Mouse (Mus musculus): ENCODE measurements around the gene Il31. TPM values are rescaled to one million over a fixed set of nuclear protein-coding genes. Genes with fewer than 3 reads are reported as not detected.
"Not testable (repeated sequence)": the region's sequence is repeated elsewhere in the genome, so short reads cannot be mapped to it uniquely, and the experiment has no call there.

Gene Il31
- not detected for total RNA-seq (2022)

DNA sequence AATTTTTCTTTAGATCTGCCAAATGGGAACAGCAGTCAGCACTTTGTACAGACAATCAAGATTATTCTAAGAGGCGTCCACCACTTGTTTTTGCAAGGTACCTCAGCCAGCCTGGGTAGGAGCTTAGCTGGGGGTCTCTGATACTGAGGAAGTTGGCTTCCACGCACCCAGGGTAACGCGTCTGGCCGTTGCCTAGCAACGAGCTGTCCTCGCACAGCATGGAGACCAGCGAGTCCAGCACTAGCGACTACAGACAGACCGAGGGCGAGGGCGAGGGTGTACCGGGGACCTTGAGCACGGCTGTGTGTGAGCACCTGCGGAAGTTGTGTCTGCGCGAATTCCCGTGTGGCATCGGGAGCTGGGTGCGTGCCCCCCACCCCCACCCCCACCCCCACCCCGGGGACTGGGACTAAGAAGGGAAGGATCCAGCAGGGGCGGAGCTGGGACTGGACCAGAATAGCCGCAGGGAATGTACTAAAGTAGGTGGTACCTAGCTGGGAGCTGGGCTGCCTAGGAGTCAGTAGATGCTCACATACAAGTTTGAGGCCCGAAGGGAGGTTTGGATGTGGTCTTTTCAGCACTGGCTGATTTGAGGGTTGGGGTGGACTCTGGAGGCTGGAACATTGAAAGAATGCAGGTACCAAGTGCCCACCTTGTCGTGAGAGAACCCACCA is at the start of gene Il31, which contains the start of gene Lrrc43:
Gene Il31 (minus strand): TSS at position 378 of the 674 bp plus-strand sequence.
Gene Lrrc43 (plus strand): TSS at position 194 of the 674 bp plus-strand sequence.
- no peak for DNase-seq (ENCODE audit: low spot score)

DNA sequence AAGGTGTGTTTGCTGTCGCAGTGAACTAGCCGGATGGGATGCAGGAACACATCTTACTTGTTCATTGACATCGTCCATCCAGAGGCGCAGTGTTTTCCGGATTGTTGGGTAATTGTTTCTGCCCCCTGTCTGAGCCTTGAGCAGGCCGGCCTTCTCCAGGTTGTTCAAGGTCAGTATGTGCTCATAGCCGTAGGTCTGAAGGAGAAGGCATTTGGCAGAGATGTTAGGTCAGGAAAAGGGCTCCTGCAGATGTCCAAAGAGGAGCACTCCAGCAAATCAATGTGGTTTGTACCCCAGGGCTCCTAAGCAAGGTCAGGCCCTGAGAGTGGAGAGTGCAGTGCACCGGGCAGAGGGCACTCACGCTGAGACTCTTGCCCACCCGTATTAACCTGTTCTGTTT is 44.5 kb upstream of the Il31 start:
- no peak for DNase-seq (ENCODE audit: low spot score)

DNA sequence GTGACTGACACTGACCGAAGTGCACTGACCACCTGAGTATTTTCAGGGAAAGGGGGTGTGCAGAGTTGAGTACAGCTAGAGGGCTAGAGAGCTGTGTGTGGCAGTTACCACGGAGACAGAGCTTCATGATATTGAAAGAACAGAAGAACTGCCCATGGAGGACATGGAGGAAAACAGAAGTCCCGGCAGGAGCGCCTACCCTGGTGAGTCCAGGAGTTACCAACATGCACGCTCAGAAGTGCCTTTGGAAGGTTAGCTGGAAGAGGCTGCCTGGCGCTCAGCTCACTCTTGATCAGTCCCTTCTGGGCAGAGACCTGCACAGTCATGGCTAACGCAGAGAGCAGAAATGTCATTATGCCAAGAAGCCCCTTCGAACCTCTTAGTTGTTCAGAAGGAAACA is 40.8 kb upstream of the Il31 start:
- no peak for DNase-seq (ENCODE audit: low spot score)

DNA sequence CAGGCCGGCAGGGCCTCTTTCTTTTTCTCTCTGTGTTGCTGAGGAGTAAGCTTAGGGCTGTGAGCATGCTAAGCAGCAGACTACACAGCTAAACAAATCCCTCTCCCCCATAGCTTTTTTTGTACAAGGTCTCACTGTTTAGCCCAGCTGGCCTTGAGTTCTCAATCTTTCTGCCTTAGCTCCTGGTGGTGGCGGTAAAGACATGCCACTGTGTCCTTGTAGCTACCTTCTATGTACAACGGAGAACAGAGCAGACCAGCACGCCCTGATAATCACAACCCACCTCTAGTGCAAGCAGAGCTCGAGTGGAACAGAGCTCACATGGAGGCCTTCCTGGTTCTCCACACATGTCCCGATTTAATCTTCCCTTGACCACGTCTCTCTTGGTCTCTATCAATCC is 39.4 kb upstream of the Il31 start:
- DNase-seq (ENCODE audit: low spot score), result no peak

DNA sequence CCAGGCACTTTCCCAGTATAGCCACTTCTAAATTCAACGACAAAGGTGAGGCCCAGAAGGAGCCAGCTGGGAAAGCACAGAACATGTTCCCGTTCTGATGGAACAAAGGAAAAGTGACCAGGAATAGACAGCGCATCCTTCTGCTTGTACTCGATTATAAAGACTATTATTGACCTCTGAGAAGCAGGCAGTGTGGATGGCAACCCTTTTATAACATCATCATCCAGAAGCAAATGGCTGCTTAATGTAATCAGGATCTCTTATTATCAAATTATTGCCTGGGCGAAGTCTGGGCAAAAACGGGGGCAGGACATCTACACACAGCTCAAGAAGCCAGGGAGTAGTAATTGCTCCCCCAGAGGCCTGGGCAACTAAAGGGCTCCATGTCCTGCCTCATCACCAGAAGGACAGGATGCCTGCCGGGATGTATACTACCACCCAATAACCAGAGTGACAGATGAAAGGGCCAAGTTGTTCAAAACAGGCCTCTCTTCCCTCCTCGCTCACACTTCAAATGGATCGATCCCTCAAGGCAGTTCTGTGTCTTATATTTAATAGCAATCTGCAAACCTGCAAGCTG is 36.7 kb upstream of the Il31 start:
- no peak for DNase-seq (ENCODE audit: low spot score)

DNA sequence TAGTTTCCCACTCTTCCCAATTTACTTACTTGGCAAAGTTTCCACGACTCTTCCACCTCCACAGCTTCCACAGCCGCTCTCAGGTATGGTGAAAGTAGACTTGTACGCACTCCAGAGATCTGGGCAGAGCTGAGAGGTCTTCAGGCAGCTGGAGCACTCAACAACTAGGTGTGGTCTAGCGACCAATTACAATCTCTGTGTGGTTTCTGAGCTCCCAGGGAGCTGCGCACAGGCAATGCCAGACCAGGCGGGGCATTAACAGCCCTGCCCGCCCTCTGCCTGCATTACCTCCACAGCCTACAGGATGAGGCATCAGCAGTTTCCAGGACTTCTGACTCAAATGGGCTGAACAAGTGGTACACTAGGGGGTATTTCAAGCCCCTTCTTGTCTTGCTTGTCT is 36.0 kb upstream of the Il31 start, which contains the start of gene Gm49027:
Gene Gm49027 (minus strand): TSS at position 208 of the 400 bp plus-strand sequence.
- DNase-seq (ENCODE audit: low spot score), result no peak

DNA sequence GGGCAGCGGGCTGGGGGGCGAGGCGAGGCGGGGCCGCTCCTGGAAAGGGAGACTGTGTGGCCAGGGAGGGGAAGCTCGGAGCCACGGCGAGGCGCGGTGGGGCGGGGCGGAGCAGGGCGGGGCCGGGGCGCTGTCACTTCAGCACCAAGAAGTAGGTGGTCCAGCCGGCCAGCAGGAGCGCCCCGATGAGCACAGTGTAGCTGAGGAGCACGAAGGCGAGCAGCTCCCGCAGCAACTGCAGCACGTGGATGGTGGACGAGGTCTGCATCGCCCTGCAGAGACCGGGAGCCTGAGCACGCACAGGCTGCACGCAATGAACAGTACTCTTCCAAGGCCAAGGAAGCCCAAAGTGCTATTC is 35.1 kb upstream of the Il31 start:
- DNase-seq (ENCODE audit: low spot score), result no peak

DNA sequence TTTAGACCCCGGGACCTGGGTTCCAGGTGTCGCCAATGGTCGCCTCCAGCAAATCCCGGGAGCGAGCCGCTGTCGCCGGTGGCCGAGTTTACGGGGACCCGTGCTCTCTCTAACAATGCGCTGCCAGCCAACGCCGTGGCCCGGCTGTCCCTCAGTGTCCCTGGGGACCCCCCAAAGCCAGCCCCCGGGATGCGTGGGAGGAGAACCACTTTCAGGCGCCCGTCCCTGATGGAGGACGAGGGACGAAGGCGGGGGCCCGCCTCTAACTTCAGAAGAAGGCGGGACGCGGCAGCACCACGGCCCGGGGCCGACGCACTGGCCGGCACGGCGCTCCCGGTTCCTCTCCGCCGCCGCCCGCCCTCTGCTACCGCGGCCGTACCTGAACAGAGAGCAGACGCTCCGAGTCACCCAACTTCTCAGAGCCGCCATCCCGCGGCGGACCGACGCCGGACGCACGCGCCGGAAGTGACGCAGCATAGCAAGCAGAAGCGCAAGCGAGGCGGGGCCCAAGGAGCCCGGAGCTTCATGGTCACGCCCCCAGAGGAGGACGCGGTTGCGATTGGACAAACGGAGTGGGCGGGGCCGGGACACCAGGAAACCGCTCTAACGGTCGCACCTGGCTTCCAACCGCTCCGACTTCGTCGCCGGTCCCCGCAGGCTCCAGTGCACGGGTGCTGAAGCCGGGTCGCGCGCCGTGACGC is 34.6 kb upstream of the Il31 start, which contains the start of gene Diablo:
Gene Diablo (minus strand): TSS at position 485 of the 701 bp plus-strand sequence.
- DNase-seq (ENCODE audit: low spot score), result peak; percentile 98

DNA sequence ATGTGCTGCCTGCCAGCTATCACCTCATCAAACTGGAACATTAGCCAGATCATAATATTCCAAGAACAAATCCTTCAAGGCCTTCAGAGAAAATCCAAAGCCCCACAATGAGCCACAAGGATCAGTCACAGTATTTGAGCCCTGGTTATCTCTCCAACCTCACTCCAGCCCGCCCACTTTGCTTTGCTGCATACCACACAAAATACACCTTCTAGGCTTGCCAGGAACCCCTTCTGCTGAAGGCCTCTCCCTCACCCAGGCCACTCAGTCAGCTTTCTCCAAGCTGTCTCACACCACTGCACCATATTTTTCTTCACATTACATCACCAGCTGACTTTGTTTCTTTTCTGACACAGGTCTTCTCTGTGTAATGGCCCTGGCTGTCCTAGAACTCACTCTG is 32.9 kb upstream of the Il31 start:
- no peak for DNase-seq (ENCODE audit: low spot score)

DNA sequence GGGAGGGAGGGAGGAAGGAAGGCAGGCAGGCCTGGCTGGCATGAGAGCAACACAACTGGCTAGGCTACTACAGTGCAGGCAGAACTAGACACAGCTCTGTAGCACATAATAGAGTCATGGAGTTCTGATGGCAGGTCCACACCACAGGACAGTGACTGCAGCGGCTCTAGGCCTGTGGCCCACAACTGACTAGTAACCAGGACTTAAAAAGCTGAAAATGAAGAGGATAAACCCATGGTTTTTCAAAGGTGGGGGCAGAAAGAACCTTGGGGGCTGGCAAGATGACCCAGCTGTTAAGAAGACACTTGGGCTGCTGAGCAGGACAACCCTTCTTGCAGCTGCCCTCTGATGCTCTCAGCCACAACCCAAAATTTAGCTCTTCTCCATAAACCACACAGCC is 32.3 kb upstream of the Il31 start:
- DNase-seq (ENCODE audit: low spot score), result no peak

DNA sequence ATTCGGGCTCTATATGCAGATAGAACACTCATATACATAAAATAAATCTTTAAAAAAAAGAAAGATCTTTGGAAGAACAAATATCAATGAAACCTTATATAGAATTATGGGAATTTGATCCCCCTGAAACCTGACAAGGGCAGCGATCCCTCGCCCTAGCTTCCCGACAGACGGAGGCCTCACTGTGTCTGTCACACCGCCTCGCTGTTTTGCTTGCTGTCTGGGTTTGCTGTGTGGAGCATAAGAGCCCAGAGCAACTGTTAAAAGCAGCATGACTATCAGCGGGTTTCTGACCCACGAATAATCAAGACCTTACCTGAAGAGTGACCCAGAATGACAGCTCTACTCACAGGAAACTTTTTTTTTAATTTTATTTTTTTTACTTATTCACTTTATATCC is 31.4 kb upstream of the Il31 start:
- no peak for DNase-seq (ENCODE audit: low spot score)

DNA sequence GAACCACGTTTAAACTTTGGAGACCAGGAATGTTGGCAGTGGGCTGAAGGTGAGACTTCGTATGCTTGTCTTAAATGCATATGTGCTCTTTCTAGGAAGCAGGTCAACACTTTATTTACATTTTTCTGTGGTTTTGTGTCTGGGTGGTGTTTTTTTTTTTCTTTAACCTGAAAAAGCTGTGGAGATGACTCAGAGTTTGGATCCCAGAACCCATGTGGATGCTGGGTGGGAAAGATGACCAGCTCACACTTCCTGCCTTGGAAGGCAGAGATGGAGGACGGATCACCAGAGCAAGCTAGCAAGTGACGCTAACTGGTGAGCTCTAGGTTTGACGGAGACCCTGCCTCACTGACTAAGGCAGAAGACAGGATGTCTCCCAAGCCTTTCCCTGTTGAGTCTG is 25.6 kb upstream of the Il31 start:
- no peak for DNase-seq (ENCODE audit: low spot score)

DNA sequence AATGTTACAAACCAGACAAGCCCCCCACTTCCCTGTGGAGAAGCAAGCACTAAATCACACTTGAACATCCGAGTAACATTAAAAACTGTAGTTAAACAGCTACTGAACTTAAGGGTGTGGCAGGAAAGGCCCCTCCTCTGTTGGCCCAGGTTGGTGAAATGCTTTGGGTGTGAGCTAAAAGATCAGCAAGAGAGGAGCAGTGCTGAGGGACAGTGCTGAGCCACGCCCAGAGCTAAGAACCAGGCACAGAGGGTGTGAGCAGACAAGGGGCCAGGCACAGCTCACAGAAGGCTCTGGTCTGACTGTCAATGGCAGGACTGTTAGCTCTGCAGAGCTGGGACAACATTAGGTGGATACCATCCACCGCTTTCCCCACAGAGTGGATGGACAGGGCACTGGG is 22.8 kb upstream of the Il31 start:
- DNase-seq (ENCODE audit: low spot score), result no peak

DNA sequence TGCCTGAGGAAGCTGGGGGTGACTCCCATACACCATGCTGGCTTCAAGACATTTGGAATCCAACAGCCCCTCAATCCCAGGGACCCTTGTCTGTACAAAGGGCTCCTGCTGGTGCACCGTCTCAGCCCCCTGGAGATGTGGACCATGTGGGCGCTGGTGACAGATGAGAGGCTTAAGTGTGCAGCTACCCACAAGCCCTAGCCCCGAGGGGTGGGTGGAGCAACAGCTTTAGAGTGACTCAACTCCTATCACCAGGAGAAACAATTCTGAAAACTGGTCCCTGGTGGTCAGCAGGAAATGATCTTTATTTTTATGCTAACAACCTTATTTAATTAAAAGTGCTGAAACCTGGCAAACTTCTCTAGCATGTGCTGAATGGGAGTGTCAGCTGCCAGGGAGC is 22.1 kb upstream of the Il31 start:
- DNase-seq (ENCODE audit: low spot score), result not testable (repeated sequence)

DNA sequence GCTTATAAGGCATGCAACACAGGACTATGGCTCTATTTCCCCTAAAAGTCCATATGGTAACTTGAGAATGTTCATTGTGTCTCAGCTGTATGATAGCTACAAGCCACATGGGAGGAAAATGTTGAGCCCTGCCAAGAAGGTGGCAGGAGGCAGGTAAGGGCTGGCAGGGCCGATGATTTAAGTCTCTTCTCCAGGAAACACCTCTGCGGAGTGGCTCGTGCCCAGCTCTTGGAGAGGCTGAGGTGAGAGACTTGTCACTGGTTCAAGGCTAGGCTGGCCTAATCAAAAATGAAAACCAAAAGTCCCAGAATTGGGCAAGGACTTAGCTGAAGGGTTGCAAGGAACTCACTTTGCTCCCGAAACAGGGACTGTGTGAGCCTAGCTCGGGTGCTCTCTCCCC is 20.9 kb upstream of the Il31 start, which contains the start of gene B3gnt4:
Gene B3gnt4 (plus strand): TSS at position 301 of the 400 bp plus-strand sequence.
- DNase-seq (ENCODE audit: low spot score), result no peak

DNA sequence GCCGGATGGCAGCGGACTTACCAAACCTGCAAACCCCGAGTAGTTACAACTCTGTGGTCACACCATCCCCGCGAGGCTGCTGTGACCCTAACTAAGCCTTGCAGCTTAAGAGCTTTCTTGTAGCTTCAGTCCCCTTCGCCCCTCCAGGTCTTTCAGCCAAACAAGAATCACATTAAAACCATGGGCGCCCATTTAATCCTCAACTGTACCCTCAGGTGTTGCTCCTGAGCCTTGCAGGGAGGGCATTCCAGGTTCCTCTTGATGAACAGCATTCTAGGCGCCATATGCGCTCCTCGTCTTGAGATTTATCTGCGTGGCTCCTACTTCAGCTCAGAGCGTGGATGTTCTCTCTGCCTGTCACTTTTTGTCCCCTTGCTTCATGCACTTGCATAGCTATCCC is 19.6 kb upstream of the Il31 start:
- no peak for DNase-seq (ENCODE audit: low spot score)

DNA sequence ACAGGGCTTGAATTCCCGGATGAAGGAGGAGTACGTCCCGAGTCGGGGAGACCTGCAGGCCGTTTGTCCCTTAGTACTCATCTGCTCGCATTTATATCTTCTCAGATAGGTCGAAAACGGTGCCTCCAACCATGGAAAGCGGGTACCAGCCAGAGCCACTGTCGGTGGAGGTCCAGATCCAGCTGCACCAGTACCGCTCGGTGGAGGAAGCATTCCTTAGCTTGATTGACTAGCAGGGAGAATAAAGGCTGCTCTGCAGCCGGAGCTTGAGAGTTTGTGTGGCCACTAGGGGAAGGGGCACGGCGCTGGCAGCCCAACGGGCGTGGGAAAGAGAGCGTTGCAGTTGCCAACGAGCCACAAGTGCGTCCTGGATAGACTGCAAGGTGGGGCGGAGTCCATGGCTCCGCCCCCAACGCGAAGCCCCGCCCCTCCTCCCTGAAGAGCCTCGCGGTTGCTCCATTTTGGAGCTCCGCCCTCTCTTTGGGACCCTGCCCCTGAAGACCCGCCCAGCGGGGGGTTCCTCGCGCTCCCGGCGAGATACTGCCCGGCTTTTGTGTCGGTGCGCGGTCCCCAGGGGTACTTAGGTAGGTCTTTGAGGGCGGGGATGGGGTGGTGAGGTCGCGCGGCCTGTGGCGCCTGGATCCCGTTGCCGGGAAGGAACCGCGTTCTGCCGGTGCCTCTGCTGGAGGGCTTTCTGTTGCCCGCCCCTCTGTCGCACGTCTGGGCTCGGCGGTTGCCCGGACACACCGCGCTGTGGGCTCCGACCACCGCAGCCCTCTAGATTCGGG is 18.8 kb upstream of the Il31 start:
- peak; percentile 44 for DNase-seq (ENCODE audit: low spot score)

DNA sequence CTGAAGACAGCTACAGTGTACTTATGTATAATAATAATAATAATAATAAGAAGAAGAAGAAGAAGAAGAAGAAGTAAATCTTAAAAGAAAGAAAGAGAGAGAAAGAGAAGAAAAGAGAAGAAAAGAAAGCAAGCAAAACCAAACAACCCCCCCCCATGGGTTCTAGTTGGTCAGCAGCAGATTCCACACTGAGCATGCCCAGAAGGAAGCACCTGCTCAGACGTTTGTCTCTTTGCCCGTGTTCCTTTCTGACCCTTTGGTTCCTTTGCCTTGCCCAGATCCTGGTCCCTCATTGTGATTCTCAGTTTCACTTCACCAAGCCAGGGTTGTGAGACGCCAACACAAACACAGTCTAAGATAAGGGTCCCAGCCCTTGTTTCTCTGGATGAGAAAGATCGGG is 12.7 kb upstream of the Il31 start:
- DNase-seq (ENCODE audit: low spot score), result no peak

DNA sequence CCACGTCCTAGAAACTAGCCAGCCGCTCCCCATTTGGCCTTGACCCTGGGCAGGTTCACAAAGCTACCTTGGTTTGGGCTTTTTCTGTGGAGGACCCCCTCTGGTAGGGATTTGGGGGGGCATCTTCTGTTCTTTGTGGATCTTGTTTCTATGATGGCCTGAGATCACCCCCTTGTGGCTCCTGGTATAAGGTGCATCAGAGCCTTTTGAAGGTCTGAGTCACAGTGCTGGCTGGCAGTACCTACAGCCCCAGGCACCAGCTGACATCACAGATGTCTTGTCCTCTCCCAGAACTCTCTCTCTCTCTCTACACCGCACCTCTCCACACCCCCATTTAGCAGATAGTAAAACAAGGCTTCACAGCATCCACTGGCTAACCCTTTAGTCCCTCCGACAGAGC is 10.4 kb upstream of the Il31 start:
- DNase-seq (ENCODE audit: low spot score), result peak; percentile 17

DNA sequence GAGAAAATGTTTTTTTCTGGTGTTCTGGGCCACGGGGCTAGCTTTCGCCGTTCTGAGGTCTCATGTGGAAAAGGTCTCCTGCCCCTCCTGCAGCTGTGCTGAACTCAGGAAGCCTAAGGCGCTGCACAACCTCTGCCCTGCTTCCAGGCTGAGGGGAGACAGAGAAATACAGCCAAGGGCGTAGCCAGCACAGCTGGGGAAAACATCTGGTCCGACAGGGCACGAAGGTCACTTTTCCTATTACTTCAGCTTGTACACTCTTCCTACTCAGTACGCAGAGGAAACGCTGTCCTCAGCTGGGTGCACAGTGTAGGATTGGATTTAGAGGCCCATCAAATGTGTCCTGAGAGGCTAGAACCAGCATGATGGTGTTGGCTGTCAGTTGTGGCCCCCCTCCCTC is 646 bp upstream of the Il31 start:
- DNase-seq (ENCODE audit: low spot score), result peak; percentile 56

DNA sequence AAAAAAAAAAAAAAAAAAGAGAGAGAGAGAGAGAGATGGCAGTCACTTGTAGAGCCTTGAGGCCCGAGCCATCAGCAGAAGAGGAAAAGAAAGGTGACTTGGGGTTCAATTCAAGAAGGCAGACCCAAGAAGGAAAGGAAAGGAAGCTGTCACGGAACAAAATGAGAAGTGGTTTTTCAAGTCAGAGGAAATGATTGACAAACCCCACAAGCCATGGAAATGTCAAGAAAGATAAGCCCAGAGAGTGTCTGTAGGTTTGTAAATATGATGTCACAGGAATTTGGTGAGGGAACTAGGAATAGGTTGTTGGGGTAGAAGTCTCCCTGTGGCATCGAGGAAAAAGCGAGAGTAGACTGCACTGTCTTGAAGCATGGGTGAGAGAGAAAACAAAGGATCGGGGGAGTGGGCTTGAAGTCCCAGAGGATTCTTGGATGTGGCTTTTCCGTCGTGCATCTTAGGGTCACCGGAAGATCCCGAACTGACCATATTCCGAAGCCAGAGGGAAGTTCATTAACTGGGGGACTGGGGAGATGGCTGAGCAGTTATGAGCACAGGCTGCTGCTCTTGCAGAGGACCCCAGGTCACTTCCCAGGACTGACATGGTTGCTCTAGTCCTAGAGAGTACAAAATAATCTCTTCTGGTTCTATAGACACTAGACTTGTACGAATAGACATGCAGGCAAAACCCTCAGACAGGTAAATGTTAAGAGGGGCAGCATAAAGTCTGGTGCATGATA is 1.5 kb downstream of the Il31 start:
- no peak for DNase-seq (ENCODE audit: low spot score)
